Mouse (Mus musculus) lung, postnatal 0 days (tissue): ENCODE data around the gene Veph1.

Experiments
- CTCF ChIP-seq: IDR thresholded peaks from 2 replicates; pipeline ENCODE4 v1.5.1; 2016; ENCODE audit warnings: antibody characterized with exemption, mild to moderate bottlenecking
- EP300 ChIP-seq: IDR thresholded peaks from 2 replicates; pipeline ENCODE4 v1.6.1; 2016; ENCODE audit warnings: antibody characterized with exemption, mild to moderate bottlenecking, control low read depth

- TF ChIP-seq CTCF (no peak), EP300 (no peak)
Observed at GRCm38 (mm10) chr3:66157947-66158346, 138.7 kb downstream of the Veph1 start.
